Mouse (Mus musculus) lung, embryonic 14.5 days (tissue): Measurements from ENCODE around the gene Eif3m. TPM values are rescaled to one million over a fixed set of nuclear protein-coding genes. Genes with fewer than 3 reads are reported as not detected.

Experiments
- ATAC-seq: fragments of 200-750 bp; cut with Nextera tagmentation; 2 replicates; pipeline ENCODE4 v1.8.0; 2017; ENCODE audit warnings: mild to moderate bottlenecking, moderate TSS enrichment, moderate library complexity; ENCODE audit not compliant: insufficient read depth
- DNase-seq: peaks from one replicate; pipeline ENCODE4 v3.0.0-alpha.2; 2015
- H3K27ac ChIP-seq: fragments of 300-500 bp; sonication (generic); 2 replicates; pipeline ENCODE4 v1.5.1; 2014; ENCODE audit warnings: low read depth, mild to moderate bottlenecking, moderate library complexity
- H3K27me3 ChIP-seq: fragments of 300-500 bp; sonication (generic); 2 replicates; pipeline ENCODE4 v1.6.1; 2014; ENCODE audit warnings: low read length, control low read depth; ENCODE audit not compliant: insufficient read depth
- H3K36me3 ChIP-seq: fragments of 300-500 bp; sonication (generic); 2 replicates; pipeline ENCODE4 v1.6.1; 2014; ENCODE audit warnings: control low read depth; ENCODE audit not compliant: insufficient read depth
- H3K4me1 ChIP-seq: fragments of 300-500 bp; sonication (generic); 2 replicates; pipeline ENCODE4 v1.6.1; 2014; ENCODE audit warnings: antibody characterized with exemption, control low read depth; ENCODE audit not compliant: insufficient read depth
- H3K4me2 ChIP-seq: fragments of 300-500 bp; sonication (generic); 2 replicates; pipeline ENCODE4 v1.6.1; 2014; ENCODE audit warnings: mild to moderate bottlenecking
- H3K4me3 ChIP-seq: fragments of 300-500 bp; sonication (generic); 2 replicates; pipeline ENCODE4 v1.5.1; 2014; ENCODE audit warnings: low read depth, low read length
- H3K9ac ChIP-seq: fragments of 300-500 bp; sonication (generic); 2 replicates; pipeline ENCODE4 v1.6.1; 2014
- H3K9me3 ChIP-seq: fragments of 300-500 bp; sonication (generic); 2 replicates; pipeline ENCODE4 v1.6.1; 2016; ENCODE audit warnings: low read depth, low read length, control low read depth
- CTCF ChIP-seq: IDR thresholded peaks from 2 replicates; pipeline ENCODE4 v1.5.1; 2016; ENCODE audit warnings: antibody characterized with exemption, low read depth
- WGBS: fragments of 180-500 bp; shearing (Covaris S2); extraction: QIAGEN DNeasy Blood & Tissue Kit; methylation state at CpG from one replicate; pipeline ENCODE4 v1.1.7; 2014; 5-methylcytosine and 5-hydroxymethylcytosine counted together
- polyA plus RNA-seq: library from polyadenylated mRNA; unstranded; fragments of >200 nt; fragmentation: Nextera tagmentation; extraction: Ambion mirVana; gene quantifications from 2 replicates; pipeline ENCODE4 v1.2.1, GENCODE M21; 2014

Eif3m gene
- polyA plus RNA-seq, 1 experiment from 2014 or later = 324 TPM

GRCm38 (mm10) chr2:104981712-104982111 is 35.2 kb downstream of the Eif3m start:
- TF ChIP-seq CTCF = no peak
- Histone ChIP-seq H3K27me3 (no peaks in the 10 kb centered on the region), H3K4me2 (no peak overlapping the region), H3K27ac (no peak overlapping the region), H3K36me3 (no peaks in the 10 kb centered on the region), H3K4me3 (no peak overlapping the region), H3K9me3 (no peaks in the 10 kb centered on the region), H3K9ac (no peak overlapping the region), H3K4me1 (no peaks in the 10 kb centered on the region)
- no peak for ATAC-seq
- no peak for DNase-seq
- WGBS = 17% methylated on average over 2 of the region's 2 CpGs

- no peak overlapping the region for H3K4me2 ChIP-seq
- H3K36me3 ChIP-seq = no peaks in the 10 kb centered on the region
- no peaks in the 10 kb centered on the region for H3K4me1 ChIP-seq
- DNase-seq (no peak), ATAC-seq (no peak)
- H3K4me3 ChIP-seq = no peak overlapping the region
- no peak overlapping the region for H3K27ac ChIP-seq
- no peaks in the 10 kb centered on the region for H3K27me3 ChIP-seq
- no peaks in the 10 kb centered on the region for H3K9me3 ChIP-seq
- 55% methylated on average over 1 of the region's 1 CpGs for WGBS
- H3K9ac ChIP-seq = no peak overlapping the region
- no peak for TF ChIP-seq CTCF
Measured at GRCm38 (mm10) chr2:104964492-104964891, 52.4 kb downstream of the Eif3m start.

Other genes starting within 250 kb of the Eif3m start
- 18.0 and 18.6 TPM in 2 replicates for gene Qser1, start 200.3 kb downstream of the Eif3m start, polyA plus RNA-seq
- gene Prrg4, start 167.2 kb downstream of the Eif3m start, polyA plus RNA-seq = 2.3 and 3.9 TPM in 2 replicates
- 5.7 and 5.8 TPM in 2 replicates for gene Ccdc73, start 149.3 kb downstream of the Eif3m start, polyA plus RNA-seq
- gene Gm11060, start 74.9 kb upstream of the Eif3m start, polyA plus RNA-seq = not detected in 2 replicates
- 8.9 and 9.0 TPM in 2 replicates for gene Wt1, start 109.4 kb upstream of the Eif3m start, polyA plus RNA-seq
- 0.16 and 0.18 TPM in 2 replicates for gene Them7, start 207.2 kb upstream of the Eif3m start, polyA plus RNA-seq